Comparison of ENCODE assay signal across 18 mouse cellular contexts in genomic region chr4:95184180-95184579, GRCm38 (mm10).
DNase-seq lines count a peak whose midpoint lies in the region; ATAC-seq lines count a peak whose summit lies in the region.
"Had no signal": no experiment of that assay in that cellular context is flagged by ENCODE, and none has a peak within 500 bp of the region (broad histone marks: within the 10 kb centered on the region; RNA-seq: fewer than 3 reads in every experiment).

No protein-coding gene starts in this region.

- H3K27ac ChIP-seq in kidney, embryonic 14.5 days (ENCODE audit: low read depth, low read length), result no peak overlapping the region
- no peak overlapping the region for H3K27ac ChIP-seq in liver, embryonic 11.5 days (ENCODE audit: low read depth, low read length)
- H3K27ac ChIP-seq: forebrain, embryonic 13.5 days; hindbrain, embryonic 14.5 days; stomach, embryonic 15.5 days had no signal

- H3K9ac ChIP-seq in kidney, embryonic 14.5 days (ENCODE audit: low read depth, low read length), result no peak overlapping the region
- no peak overlapping the region for H3K9ac ChIP-seq in liver, embryonic 11.5 days (ENCODE audit: low read depth, low read length)
- H3K9ac ChIP-seq: forebrain, embryonic 13.5 days; hindbrain, embryonic 14.5 days; liver, postnatal 0 days; stomach, embryonic 15.5 days had no signal

- no peaks in the 10 kb centered on the region for H3K4me1 ChIP-seq in kidney, embryonic 14.5 days (ENCODE audit: control insufficient read depth, insufficient read depth, low read length)
- H3K4me1 ChIP-seq in liver, embryonic 11.5 days (replicated peaks; ENCODE audit: control insufficient read depth, insufficient read depth, low read length), result no peaks in the 10 kb centered on the region
- H3K4me1 ChIP-seq: stomach, embryonic 15.5 days had no signal

- H3K27me3 ChIP-seq in kidney, embryonic 14.5 days (ENCODE audit: control insufficient read depth, insufficient read depth, low read length), result no peaks in the 10 kb centered on the region
- no peaks in the 10 kb centered on the region for H3K27me3 ChIP-seq in liver, embryonic 11.5 days (replicated peaks; ENCODE audit: control insufficient read depth, insufficient read depth, low read length)
- H3K27me3 ChIP-seq: stomach, embryonic 15.5 days had no signal

- ATAC-seq in kidney, embryonic 14.5 days (ENCODE audit: low FRiP score, low TSS enrichment), result no peak
- ATAC-seq in liver, embryonic 11.5 days (replicated peaks; ENCODE audit: low FRiP score), result no peak
- ATAC-seq: intestine, embryonic 16.5 days; liver, postnatal 0 days had no signal

- 92% methylated on average over 4 of the region's 4 CpGs for WGBS in kidney, embryonic 14.5 days
- WGBS in liver, embryonic 11.5 days, result 84% methylated on average over 4 of the region's 4 CpGs

- no peak overlapping the region for H3K4me2 ChIP-seq in kidney, embryonic 14.5 days (replicated peaks; ENCODE audit: low read depth, low read length)
- H3K4me2 ChIP-seq in liver, embryonic 11.5 days, result no peak overlapping the region
- H3K4me2 ChIP-seq: forebrain, embryonic 13.5 days; hindbrain, embryonic 14.5 days; stomach, embryonic 15.5 days had no signal

- no peaks in the 10 kb centered on the region for H3K36me3 ChIP-seq in kidney, embryonic 14.5 days (ENCODE audit: control insufficient read depth, insufficient read depth, low read length)
- H3K36me3 ChIP-seq in liver, embryonic 11.5 days (ENCODE audit: control insufficient read depth, insufficient read depth, low read length), result no peaks in the 10 kb centered on the region
- H3K36me3 ChIP-seq: stomach, embryonic 15.5 days had no signal

- H3K9me3 ChIP-seq in kidney, embryonic 14.5 days (ENCODE audit: control insufficient read depth, low read length), result no peaks in the 10 kb centered on the region
- H3K9me3 ChIP-seq in liver, embryonic 11.5 days (ENCODE audit: control insufficient read depth, low read length), result no peaks in the 10 kb centered on the region
- H3K9me3 ChIP-seq: forebrain, embryonic 13.5 days; stomach, embryonic 15.5 days had no signal

- peak; percentile 86 to 90 for DNase-seq in cerebellum, postnatal 10 days
- DNase-seq in cerebellum, adult 18-20 months, result no peak
- peak; percentile 38 for DNase-seq in heart, postnatal 4 days
- DNase-seq in heart, adult 18-20 months, result no peak
- DNase-seq in kidney, adult 9 months, result peak; percentile 33
- DNase-seq in kidney, postnatal 25 days, result peak; percentile 52 to 66
- DNase-seq in liver, embryonic 11.5 days (ENCODE audit: low spot score), result no peak
- DNase-seq: adrenal gland, adult 8-10 months; gastrocnemius, postnatal 36 days; liver; liver, postnatal 0 days; right cerebral cortex, postnatal 25 days; thymus, adult 18-20 months had no signal

- H3K4me3 ChIP-seq in kidney, embryonic 14.5 days (ENCODE audit: low read length), result no peak overlapping the region
- H3K4me3 ChIP-seq in liver, embryonic 11.5 days (ENCODE audit: low read depth, low read length), result no peak overlapping the region
- H3K4me3 ChIP-seq: forebrain, embryonic 13.5 days; stomach, embryonic 15.5 days had no signal

Comparison
In these comparisons a context has a peak if more than half of its experiments do, and no peak if none do; other contexts are left out.
1. DNase-seq: peak in cerebellum, postnatal 10 days (2 of 2), heart, postnatal 4 days (single experiment), kidney, adult 9 months (single experiment) and kidney, postnatal 25 days (2 of 2); none in cerebellum, adult 18-20 months (0 of 2), heart, adult 18-20 months (0 of 2) and liver, embryonic 11.5 days (single experiment).